Mouse (Mus musculus): ENCODE results near the gene Ptpa. TPM values are rescaled to one million over a fixed set of nuclear protein-coding genes. Genes with fewer than 3 reads are reported as not detected.

The Ptpa gene
- polyA plus RNA-seq, 1 experiment from 2014 or later, result 82.6 TPM

GRCm38 (mm10) chr2:30450530-30450929, 34.7 kb downstream of the Ptpa start:
- peaks cover 9% of the 10 kb centered on the region for H3K4me1 ChIP-seq (ENCODE audit: control insufficient read depth, insufficient read depth, low read length)
- peaks cover 33% of the 10 kb centered on the region for H3K36me3 ChIP-seq (ENCODE audit: control insufficient read depth, insufficient read depth, low read length)
- no peak for ATAC-seq (ENCODE audit: insufficient number of reproducible peaks, insufficient read depth, low FRiP score, low read depth)
- H3K9me3 ChIP-seq (ENCODE audit: control insufficient read depth, low read depth, low read length), result no peaks in the 10 kb centered on the region
- no peak overlapping the region for H3K27ac ChIP-seq (ENCODE audit: low read length)
- no peak overlapping the region for H3K4me2 ChIP-seq (replicated peaks; ENCODE audit: low read depth, low read length)
- no peaks in the 10 kb centered on the region for H3K27me3 ChIP-seq (ENCODE audit: control insufficient read depth, insufficient read depth, low read length)
- WGBS, result 52% methylated on average over 1 of the region's 1 CpGs
- H3K9ac ChIP-seq (replicated peaks; ENCODE audit: low read depth, low read length), result no peak overlapping the region
- H3K4me3 ChIP-seq (ENCODE audit: low read depth, low read length), result no peak overlapping the region

GRCm38 (mm10) chr2:30451525-30451924, 35.7 kb downstream of the Ptpa start:
- peak; percentile 54; the same call in 1 of the 2 replicates for ATAC-seq (ENCODE audit: insufficient number of reproducible peaks, insufficient read depth, low FRiP score, low read depth)
- H3K4me1 ChIP-seq (ENCODE audit: control insufficient read depth, insufficient read depth, low read length), result no peaks in the 10 kb centered on the region
- H3K4me2 ChIP-seq (replicated peaks; ENCODE audit: low read depth, low read length), result no peak overlapping the region
- no peaks in the 10 kb centered on the region for H3K27me3 ChIP-seq (ENCODE audit: control insufficient read depth, insufficient read depth, low read length)
- H3K27ac ChIP-seq (ENCODE audit: low read length), result peak overlapping the region; percentile 11; the same call in 1 of the 2 replicates
- no peak overlapping the region for H3K9ac ChIP-seq (replicated peaks; ENCODE audit: low read depth, low read length)
- peaks cover 29% of the 10 kb centered on the region for H3K36me3 ChIP-seq (ENCODE audit: control insufficient read depth, insufficient read depth, low read length)
- 77% methylated on average over 3 of the region's 3 CpGs for WGBS
- H3K9me3 ChIP-seq (ENCODE audit: control insufficient read depth, low read depth, low read length), result no peaks in the 10 kb centered on the region
- no peak overlapping the region for H3K4me3 ChIP-seq (ENCODE audit: low read depth, low read length)

DNA sequence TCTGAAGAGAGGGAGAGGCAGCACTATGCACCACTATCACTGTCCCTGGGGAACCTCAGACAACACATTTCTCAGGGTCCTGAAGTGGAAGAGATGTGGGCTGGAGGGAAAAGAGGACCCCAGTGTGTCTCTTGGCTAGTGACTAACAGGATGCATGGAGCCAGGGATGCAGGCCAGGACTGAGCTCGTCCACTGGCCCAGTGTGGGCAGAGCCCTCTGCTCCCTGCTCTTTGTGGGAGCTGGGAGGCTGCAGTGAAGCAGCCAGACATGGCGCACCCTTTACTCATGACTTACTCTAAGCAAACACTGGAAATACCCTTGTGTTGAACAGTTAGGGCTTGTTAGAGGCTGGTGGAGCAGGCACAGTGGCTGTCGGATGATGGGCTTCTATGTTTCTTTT, 37.7 kb downstream of the Ptpa start:
- no peak overlapping the region for H3K27ac ChIP-seq (ENCODE audit: low read length)
- H3K4me2 ChIP-seq (replicated peaks; ENCODE audit: low read depth, low read length), result no peak overlapping the region
- H3K27me3 ChIP-seq (ENCODE audit: control insufficient read depth, insufficient read depth, low read length), result no peaks in the 10 kb centered on the region
- ATAC-seq (ENCODE audit: insufficient number of reproducible peaks, insufficient read depth, low FRiP score, low read depth), result no peak
- peaks cover 10% of the 10 kb centered on the region for H3K36me3 ChIP-seq (ENCODE audit: control insufficient read depth, insufficient read depth, low read length)
- no peaks in the 10 kb centered on the region for H3K4me1 ChIP-seq (ENCODE audit: control insufficient read depth, insufficient read depth, low read length)
- H3K9me3 ChIP-seq (ENCODE audit: control insufficient read depth, low read depth, low read length), result no peaks in the 10 kb centered on the region
- WGBS, result 75% methylated on average over 3 of the region's 3 CpGs
- H3K9ac ChIP-seq (replicated peaks; ENCODE audit: low read depth, low read length), result no peak overlapping the region
- no peak overlapping the region for H3K4me3 ChIP-seq (ENCODE audit: low read depth, low read length)

GRCm38 (mm10) chr2:30454587-30454986, 38.7 kb downstream of the Ptpa start:
- no peaks in the 10 kb centered on the region for H3K27me3 ChIP-seq (ENCODE audit: control insufficient read depth, insufficient read depth, low read length)
- WGBS, result 85% methylated on average over 5 of the region's 5 CpGs
- no peak overlapping the region for H3K4me2 ChIP-seq (replicated peaks; ENCODE audit: low read depth, low read length)
- no peak overlapping the region for H3K9ac ChIP-seq (replicated peaks; ENCODE audit: low read depth, low read length)
- H3K27ac ChIP-seq (ENCODE audit: low read length), result no peak overlapping the region
- H3K36me3 ChIP-seq (ENCODE audit: control insufficient read depth, insufficient read depth, low read length), result peaks cover 5% of the 10 kb centered on the region
- no peak for ATAC-seq (ENCODE audit: insufficient number of reproducible peaks, insufficient read depth, low FRiP score, low read depth)
- H3K4me3 ChIP-seq (ENCODE audit: low read depth, low read length), result no peak overlapping the region
- no peaks in the 10 kb centered on the region for H3K4me1 ChIP-seq (ENCODE audit: control insufficient read depth, insufficient read depth, low read length)
- H3K9me3 ChIP-seq (ENCODE audit: control insufficient read depth, low read depth, low read length), result no peaks in the 10 kb centered on the region

GRCm38 (mm10) chr2:30456104-30456980, 40.5 kb downstream of the Ptpa start:
- no peak for ATAC-seq (ENCODE audit: insufficient number of reproducible peaks, insufficient read depth, low FRiP score, low read depth)
- 68% methylated on average over 13 of the region's 13 CpGs for WGBS
- Histone ChIP-seq H3K36me3 (ENCODE audit: control insufficient read depth, insufficient read depth, low read length) (no peaks in the 10 kb centered on the region; the same call in 1 of the 2 replicates), H3K9ac (replicated peaks; ENCODE audit: low read depth, low read length) (no peak overlapping the region), H3K4me1 (ENCODE audit: control insufficient read depth, insufficient read depth, low read length) (no peaks in the 10 kb centered on the region), H3K27ac (ENCODE audit: low read length) (peak overlapping the region; percentile 15; the same call in 1 of the 2 replicates), H3K27me3 (ENCODE audit: control insufficient read depth, insufficient read depth, low read length) (no peaks in the 10 kb centered on the region), H3K4me3 (ENCODE audit: low read depth, low read length) (no peak overlapping the region), H3K4me2 (replicated peaks; ENCODE audit: low read depth, low read length) (no peak overlapping the region), H3K9me3 (ENCODE audit: control insufficient read depth, low read depth, low read length) (no peaks in the 10 kb centered on the region)

DNA sequence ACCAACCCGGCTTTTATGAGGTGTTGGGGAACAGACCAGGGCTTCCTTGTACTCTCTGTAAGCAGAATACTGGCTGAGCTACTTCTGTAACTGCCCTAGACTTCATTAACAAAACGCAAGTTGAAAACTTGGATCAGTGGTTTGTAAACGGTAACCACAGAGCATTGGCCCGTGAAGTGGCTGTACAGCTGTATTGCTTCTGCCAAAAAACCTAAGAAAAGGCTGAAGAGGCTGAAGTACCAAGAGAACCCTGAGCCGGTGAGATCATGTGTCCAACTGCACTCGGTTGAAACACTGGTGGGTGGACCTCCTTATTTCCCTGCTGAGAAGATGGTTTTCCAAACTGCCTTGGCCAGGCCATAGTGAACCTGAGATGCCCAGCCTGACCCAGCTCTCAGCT, 42.5 kb downstream of the Ptpa start:
- WGBS, result 82% methylated on average over 6 of the region's 6 CpGs

GRCm38 (mm10) chr2:30459241-30459640, 43.4 kb downstream of the Ptpa start:
- Histone ChIP-seq H3K9me3 (ENCODE audit: control insufficient read depth, low read depth, low read length) (no peaks in the 10 kb centered on the region), H3K36me3 (ENCODE audit: control insufficient read depth, insufficient read depth, low read length) (no peaks in the 10 kb centered on the region), H3K4me1 (ENCODE audit: control insufficient read depth, insufficient read depth, low read length) (peaks cover 14% of the 10 kb centered on the region; the same call in 1 of the 2 replicates), H3K4me2 (replicated peaks; ENCODE audit: low read depth, low read length) (no peak overlapping the region), H3K4me3 (ENCODE audit: low read depth, low read length) (no peak overlapping the region), H3K9ac (replicated peaks; ENCODE audit: low read depth, low read length) (no peak overlapping the region), H3K27me3 (ENCODE audit: control insufficient read depth, insufficient read depth, low read length) (no peaks in the 10 kb centered on the region), H3K27ac (ENCODE audit: low read length) (no peak overlapping the region)
- WGBS, result 86% methylated on average over 6 of the region's 6 CpGs
- ATAC-seq (ENCODE audit: insufficient number of reproducible peaks, insufficient read depth, low FRiP score, low read depth), result no peak

More for the DNA sequence above, 42.5 kb downstream of the Ptpa start:
- peaks cover 5% of the 10 kb centered on the region; the same call in 1 of the 2 replicates for H3K4me1 ChIP-seq (ENCODE audit: control insufficient read depth, insufficient read depth, low read length)
- no peak for ATAC-seq (ENCODE audit: insufficient number of reproducible peaks, insufficient read depth, low FRiP score, low read depth)
- H3K27me3 ChIP-seq (ENCODE audit: control insufficient read depth, insufficient read depth, low read length), result no peaks in the 10 kb centered on the region
- no peaks in the 10 kb centered on the region; the same call in 1 of the 2 replicates for H3K36me3 ChIP-seq (ENCODE audit: control insufficient read depth, insufficient read depth, low read length)
- H3K4me2 ChIP-seq (replicated peaks; ENCODE audit: low read depth, low read length), result no peak overlapping the region
- no peak overlapping the region for H3K9ac ChIP-seq (replicated peaks; ENCODE audit: low read depth, low read length)
- no peak overlapping the region for H3K4me3 ChIP-seq (ENCODE audit: low read depth, low read length)
- H3K9me3 ChIP-seq (ENCODE audit: control insufficient read depth, low read depth, low read length), result no peaks in the 10 kb centered on the region
- no peak overlapping the region for H3K27ac ChIP-seq (ENCODE audit: low read length)

DNA sequence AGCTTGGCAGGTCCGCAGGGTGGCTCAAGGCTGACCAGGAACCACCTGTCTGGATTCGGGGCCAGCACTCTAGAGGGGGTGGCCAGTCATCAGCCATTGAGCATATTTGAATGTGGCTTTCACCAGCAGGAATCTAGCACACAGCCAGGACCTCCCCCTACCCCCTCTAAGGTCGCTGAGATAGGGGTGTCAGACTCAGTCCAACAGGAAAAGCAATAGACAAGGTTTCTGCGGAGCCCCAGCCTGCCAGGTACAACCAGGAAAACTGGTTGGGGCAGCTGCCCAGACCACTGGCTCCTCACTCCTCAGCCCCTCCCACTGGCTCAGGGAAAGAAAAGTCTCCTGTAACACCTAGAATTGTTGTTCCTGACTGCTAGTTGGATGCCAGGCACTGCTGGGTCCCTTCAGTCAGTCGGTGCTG, 47.5 kb downstream of the Ptpa start:
- ATAC-seq (ENCODE audit: insufficient number of reproducible peaks, insufficient read depth, low FRiP score, low read depth), result peak; percentile 76
- Histone ChIP-seq H3K27ac (ENCODE audit: low read length) (peak overlapping the region; percentile 93), H3K4me3 (ENCODE audit: low read depth, low read length) (peak overlapping the region; percentile 22), H3K36me3 (ENCODE audit: control insufficient read depth, insufficient read depth, low read length) (no peaks in the 10 kb centered on the region), H3K4me1 (ENCODE audit: control insufficient read depth, insufficient read depth, low read length) (peaks cover 25% of the 10 kb centered on the region; the same call in 1 of the 2 replicates), H3K9ac (replicated peaks; ENCODE audit: low read depth, low read length) (no peak overlapping the region), H3K9me3 (ENCODE audit: control insufficient read depth, low read depth, low read length) (no peaks in the 10 kb centered on the region), H3K27me3 (ENCODE audit: control insufficient read depth, insufficient read depth, low read length) (no peaks in the 10 kb centered on the region), H3K4me2 (replicated peaks; ENCODE audit: low read depth, low read length) (peak overlapping the region; percentile 50)
- 6% methylated on average over 5 of the region's 5 CpGs for WGBS
